Mouse (Mus musculus): ENCODE results near the gene Itgb3.

Itgb3 gene

GRCm38 (mm10) chr11:104582308-104582606 is 25.5 kb upstream of the Itgb3 start:
- in situ Hi-C loops (cut with MboI), result loop anchor here (25.0 kb wide), 1 partner anchor 530 kb away; no protein-coding TSS in a partner anchor

GRCm38 (mm10) chr11:104582630-104583364 is 25.0 kb upstream of the Itgb3 start:
- in situ Hi-C loops (cut with MboI), result loop anchor here (25.0 kb wide), 1 partner anchor 530 kb away; no protein-coding TSS in a partner anchor

- in situ Hi-C loops (cut with MboI), result loop anchor here (25.0 kb wide), 1 partner anchor 527 kb away; no protein-coding TSS in a partner anchor
Measured at GRCm38 (mm10) chr11:104585495-104585894, 22.3 kb upstream of the Itgb3 start.

DNA sequence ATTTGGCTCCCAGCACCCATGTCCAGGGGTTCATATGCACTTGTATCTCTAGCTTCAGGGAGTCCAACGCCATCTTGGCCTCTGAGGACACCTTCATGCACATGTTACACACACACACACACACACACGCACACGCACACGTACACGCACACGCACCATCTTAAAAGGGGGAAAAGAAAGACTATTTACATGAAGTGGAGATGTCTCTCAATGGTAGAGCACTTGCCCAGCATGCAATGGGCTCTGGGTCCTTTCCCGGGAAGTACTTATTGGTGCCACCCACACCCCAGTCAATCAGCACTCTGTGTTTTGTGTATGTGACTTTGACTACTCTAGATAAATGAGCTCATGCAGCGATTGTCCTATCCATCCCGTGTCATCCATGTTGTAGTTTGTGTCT is 19.9 kb upstream of the Itgb3 start:
- in situ Hi-C loops (cut with MboI), result loop anchor here (25.0 kb wide), 1 partner anchor 524 kb away; no protein-coding TSS in a partner anchor

- in situ Hi-C loops (cut with MboI), result loop anchor here (25.0 kb wide), 1 partner anchor 524 kb away; no protein-coding TSS in a partner anchor
Measured at GRCm38 (mm10) chr11:104588513-104588912, 19.3 kb upstream of the Itgb3 start.

- in situ Hi-C loops (cut with MboI), result loop anchor here (25.0 kb wide), 1 partner anchor 523 kb away; no protein-coding TSS in a partner anchor
Measured at GRCm38 (mm10) chr11:104589570-104589969, 18.2 kb upstream of the Itgb3 start.

DNA sequence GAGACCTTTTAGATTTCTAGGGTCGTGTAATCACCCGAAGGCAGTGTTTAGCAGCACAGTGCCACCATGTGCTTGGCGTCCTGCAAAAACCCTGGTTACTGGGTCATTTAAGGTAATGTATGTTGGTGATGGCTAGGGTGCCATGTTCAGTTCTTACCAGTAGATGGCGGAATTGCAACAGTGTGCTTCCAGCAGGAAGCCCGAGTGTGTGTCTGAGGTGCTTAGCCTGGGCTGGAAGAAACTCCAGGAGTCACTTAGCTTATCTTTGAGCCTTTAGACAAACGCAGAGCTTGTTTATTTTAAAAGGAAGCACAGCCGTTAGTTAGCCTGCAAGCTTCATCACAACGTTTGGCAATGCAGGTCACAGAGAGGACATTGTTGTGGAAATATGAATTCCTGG is 17.7 kb upstream of the Itgb3 start:
- in situ Hi-C loops (cut with MboI), result loop anchor here (25.0 kb wide), 1 partner anchor 522 kb away; no protein-coding TSS in a partner anchor

DNA sequence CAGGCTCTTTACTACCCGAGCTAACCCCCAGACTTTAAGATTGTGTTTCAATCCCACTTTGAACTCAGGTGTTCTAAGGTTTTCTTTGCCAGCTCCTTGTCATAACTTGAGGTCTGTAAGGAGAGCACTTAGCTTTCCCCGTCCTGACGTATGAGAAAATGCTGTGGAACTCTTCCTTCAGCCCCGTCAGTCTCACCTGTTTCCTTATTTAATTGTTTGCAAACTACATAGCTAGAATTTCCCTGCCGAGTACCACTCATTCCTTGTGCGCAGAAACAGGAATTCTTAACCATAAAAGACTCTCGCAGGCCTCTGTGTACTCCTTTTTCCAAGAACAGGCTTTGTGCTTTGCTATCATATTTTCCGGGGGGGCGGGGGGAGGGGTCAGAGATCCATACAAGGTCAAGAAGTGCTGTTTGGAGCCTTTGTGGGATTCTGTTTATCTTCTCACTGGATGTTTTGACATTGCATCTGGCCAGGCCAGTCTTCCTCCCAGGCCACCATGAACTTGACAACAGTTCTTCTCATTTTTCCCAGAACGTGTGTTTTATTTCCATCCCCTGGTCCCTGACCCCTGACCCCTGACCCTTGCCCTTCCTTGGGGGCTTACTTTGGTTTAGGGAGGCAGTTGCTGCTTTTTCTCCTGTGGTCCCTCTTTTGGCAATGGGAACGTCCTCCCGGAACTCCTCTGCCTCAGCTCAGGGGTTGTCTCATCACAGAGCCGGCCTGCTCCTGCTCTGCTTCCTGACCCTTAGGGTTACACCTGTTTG is 15.5 kb upstream of the Itgb3 start:
- in situ Hi-C loops (cut with MboI), result loop anchor here (25.0 kb wide), 1 partner anchor 520 kb away; no protein-coding TSS in a partner anchor

DNA sequence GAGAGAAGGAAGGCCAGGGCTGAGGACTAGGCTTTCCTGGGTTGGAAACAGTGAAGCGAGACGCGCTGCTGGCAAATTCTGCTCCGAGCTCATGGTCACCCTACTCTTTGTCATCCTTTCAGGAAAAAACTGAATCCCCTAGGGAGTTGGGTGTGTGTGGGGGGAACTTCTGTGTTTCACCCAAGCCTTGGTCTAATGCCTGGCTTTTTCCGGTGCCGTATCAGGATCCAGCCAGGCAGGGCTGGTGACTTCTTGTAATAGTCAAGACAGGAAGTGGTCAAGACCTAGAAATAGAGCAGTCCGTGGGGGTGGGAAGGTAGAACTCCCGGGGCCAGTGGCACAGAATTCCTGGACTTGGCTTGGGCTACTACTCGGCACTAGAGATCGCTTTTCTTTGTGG is 11.4 kb upstream of the Itgb3 start:
- in situ Hi-C loops (cut with MboI), result loop anchor here (25.0 kb wide), 1 partner anchor 516 kb away; no protein-coding TSS in a partner anchor

DNA sequence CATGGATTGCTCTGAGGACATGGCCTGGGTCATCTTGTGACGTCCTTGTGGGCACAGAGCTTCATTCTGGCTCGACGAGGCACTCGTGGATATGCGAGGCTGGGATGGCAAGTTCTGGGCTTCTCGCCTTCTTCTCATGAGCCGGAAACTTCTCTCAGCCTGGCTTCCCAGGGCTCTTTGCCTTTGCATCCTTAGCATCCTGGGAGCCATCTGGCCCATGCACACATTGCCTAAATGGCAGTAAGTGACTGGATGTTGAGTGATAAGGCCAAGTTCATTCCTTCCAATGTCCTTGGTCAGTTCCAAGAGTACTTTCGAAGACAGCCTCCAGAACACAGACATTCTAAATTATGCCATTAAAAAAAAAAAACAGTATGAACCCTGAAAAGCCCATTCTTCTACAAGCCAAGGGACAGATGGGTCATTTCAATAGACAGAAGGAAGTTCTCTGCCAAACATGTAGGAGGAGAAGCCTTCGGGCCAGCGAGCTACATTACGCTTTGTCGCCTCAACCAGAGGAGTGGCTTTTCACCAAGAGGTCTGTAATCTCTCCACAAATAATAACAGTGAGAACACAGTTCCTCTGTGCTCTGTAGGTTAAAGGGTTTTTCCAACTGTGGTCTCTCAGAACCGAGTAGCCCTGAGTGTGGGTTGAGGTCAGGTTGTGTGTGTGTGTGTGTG is 8.4 kb upstream of the Itgb3 start:
- in situ Hi-C loops (cut with MboI), result loop anchor here (25.0 kb wide), 1 partner anchor 513 kb away; no protein-coding TSS in a partner anchor

DNA sequence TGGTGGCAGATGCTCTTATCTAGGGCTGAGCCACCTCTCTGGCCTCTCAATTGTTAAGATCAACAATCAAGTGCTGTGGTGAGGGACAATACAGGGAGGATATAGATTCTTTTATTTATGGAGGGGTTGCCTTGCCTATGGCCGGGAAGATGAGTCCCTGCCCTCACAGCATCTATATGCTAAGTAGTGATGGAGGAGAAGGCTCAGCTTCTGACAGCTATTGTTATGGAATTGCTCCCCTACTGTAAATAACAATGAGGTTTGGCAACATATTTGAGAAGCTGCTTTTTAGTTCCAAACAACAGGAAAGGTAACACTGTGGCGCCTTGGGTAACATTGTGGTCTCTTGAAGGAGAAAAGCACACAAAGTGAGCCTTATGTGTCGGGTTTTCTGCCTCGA is 7.1 kb upstream of the Itgb3 start:
- in situ Hi-C loops (cut with MboI), result no loop called here

GRCm38 (mm10) chr11:104604192-104604591 is 3.6 kb upstream of the Itgb3 start:
- in situ Hi-C loops (cut with MboI), result no loop called here

DNA sequence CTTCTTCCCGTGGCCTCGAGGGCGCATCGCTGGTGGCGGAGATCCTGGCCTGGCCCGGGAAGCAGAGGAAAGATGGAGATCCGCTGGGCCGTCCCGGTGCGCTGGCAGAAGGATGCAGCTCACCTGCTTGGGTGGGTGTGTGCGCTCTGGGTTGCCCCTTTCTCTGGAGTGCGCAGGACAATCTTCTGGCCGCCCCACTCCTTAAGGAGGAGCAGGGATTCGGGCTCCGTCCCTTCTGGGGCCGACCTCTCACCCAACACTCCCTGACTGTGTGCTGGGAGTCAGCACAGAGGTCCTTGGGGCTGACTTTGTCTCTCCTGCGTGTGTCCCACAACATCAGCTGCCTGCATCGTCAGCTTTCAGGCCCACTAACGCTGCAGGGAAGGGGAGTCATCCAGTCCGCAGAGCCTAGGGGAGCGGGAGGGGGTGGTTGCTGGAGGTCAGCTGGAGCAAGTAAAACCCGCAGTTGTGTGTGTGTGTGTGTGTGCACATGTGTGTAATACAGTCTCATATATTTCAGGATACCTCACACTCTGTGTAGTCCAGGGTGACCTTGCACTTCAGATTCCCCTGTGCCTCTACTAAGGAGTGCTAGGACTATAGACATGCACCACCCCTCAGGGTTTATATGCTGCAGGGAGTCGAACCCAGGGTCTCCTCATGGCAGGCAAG is 585 bp downstream of the Itgb3 start:
- in situ Hi-C loops (cut with MboI), result no loop called here

GRCm38 (mm10) chr11:104609033-104609684 is 1.4 kb downstream of the Itgb3 start:
- in situ Hi-C loops (cut with MboI), result no loop called here

- in situ Hi-C loops (cut with MboI), result no loop called here
Measured at GRCm38 (mm10) chr11:104609733-104610132, 1.9 kb downstream of the Itgb3 start.

- in situ Hi-C loops (cut with MboI), result no loop called here
Measured at GRCm38 (mm10) chr11:104611579-104612151, 3.9 kb downstream of the Itgb3 start.

GRCm38 (mm10) chr11:104613551-104613950 is 5.8 kb downstream of the Itgb3 start:
- in situ Hi-C loops (cut with MboI), result no loop called here

- in situ Hi-C loops (cut with MboI), result no loop called here
Measured at GRCm38 (mm10) chr11:104614130-104614529, 6.3 kb downstream of the Itgb3 start.

DNA sequence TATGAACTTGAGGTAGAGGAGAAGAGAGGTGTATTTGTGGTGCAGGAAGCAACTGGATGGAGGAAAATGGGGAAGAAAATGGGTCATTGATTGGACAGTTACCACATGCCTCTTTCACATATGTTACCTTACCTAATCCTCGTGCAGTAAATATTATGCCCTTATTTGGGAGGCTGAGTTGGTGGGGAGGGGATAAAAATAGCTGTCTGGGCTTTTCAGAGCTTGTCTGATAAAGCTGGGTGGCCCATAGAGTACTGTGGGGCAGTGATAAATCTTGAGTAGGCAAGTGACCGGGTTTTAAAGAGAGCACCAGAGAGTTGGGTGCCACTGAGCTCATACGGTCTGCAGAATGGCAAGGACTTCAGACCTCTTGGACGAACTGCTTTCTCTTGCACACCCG is 8.4 kb downstream of the Itgb3 start:
- in situ Hi-C loops (cut with MboI), result no loop called here

GRCm38 (mm10) chr11:104618638-104619076 is 10.9 kb downstream of the Itgb3 start:
- in situ Hi-C loops (cut with MboI), result no loop called here

Measured in mature B cell (primary cell).